Mouse (Mus musculus) MEL (cell line): ENCODE data around the gene Prss34. TPM values are rescaled to one million over a fixed set of nuclear protein-coding genes. Genes with fewer than 3 reads are reported as not detected.

ENCODE experiments used
- DNase-seq: peaks from one replicate; pipeline ENCODE4 v3.0.0; 2011; ENCODE audit warnings: low read depth, low spot score
- H3K27ac ChIP-seq: 2 replicates; pipeline ENCODE4 v1.5.1; 2012; ENCODE audit warnings: low read depth, mild to moderate bottlenecking, control low read depth, low read length, moderate library complexity; ENCODE audit not compliant: control insufficient read depth
- H3K27me3 ChIP-seq, 2 experiments: fragments of 150-350 bp in 1 of 2; sonication (generic) in 1 of 2; 2 replicates each; pipeline ENCODE4 v1.6.1; 2012; ENCODE audit warnings: low read length in 2 of 2, mild to moderate bottlenecking in 2 of 2, improper control_type of control experiment in 1 of 2, moderate library complexity in 1 of 2; ENCODE audit not compliant: insufficient read depth in 2 of 2, control insufficient read depth in 1 of 2
- H3K36me3 ChIP-seq, 2 experiments: 2 replicates each; pipeline ENCODE4 v1.6.1; 2012 to 2014; ENCODE audit warnings: low read length in 2 of 2, improper control_type of control experiment in 1 of 2, inconsistent platforms in 1 of 2, mild to moderate bottlenecking in 1 of 2; ENCODE audit not compliant: insufficient read depth in 2 of 2, control insufficient read depth in 1 of 2
- H3K4me1 ChIP-seq, 2 experiments: fragments of 150-350 bp in 1 of 2; sonication (generic) in 1 of 2; 2 replicates each; pipeline ENCODE4 v1.6.1; 2012; ENCODE audit warnings: low read length in 2 of 2, improper control_type of control experiment in 1 of 2, mild to moderate bottlenecking in 1 of 2; ENCODE audit not compliant: insufficient read depth in 2 of 2, control insufficient read depth in 1 of 2
- H3K4me3 ChIP-seq, 2 experiments: fragments of 150-350 bp in 1 of 2; sonication (generic) in 1 of 2; 2 replicates each; pipeline ENCODE4 v1.5.1; 2012; ENCODE audit warnings: low read depth in 2 of 2, low read length in 2 of 2, mild to moderate bottlenecking in 2 of 2, moderate library complexity in 2 of 2, control low read depth in 1 of 2, improper control_type of control experiment in 1 of 2; ENCODE audit not compliant: control insufficient read depth in 1 of 2, insufficient read depth in 1 of 2
- H3K79me2 ChIP-seq: 2 replicates; pipeline ENCODE4 v1.6.1; 2012; ENCODE audit warnings: mild to moderate bottlenecking, low read length, moderate library complexity; ENCODE audit not compliant: control insufficient read depth, poor library complexity, insufficient read depth
- H3K9ac ChIP-seq: 2 replicates; pipeline ENCODE4 v1.6.1; 2012; ENCODE audit warnings: low read depth, mild to moderate bottlenecking, control low read depth, low read length, moderate library complexity; ENCODE audit not compliant: control insufficient read depth, poor library complexity, severe bottlenecking
- H3K9me3 ChIP-seq: fragments of 150-350 bp; sonication (generic); replicated peaks from 2 replicates; pipeline ENCODE4 v1.6.1; 2012; ENCODE audit warnings: mild to moderate bottlenecking, low read length, improper control_type of control experiment, moderate library complexity; ENCODE audit not compliant: insufficient read depth
- CHD1 ChIP-seq: IDR thresholded peaks from 2 replicates; pipeline ENCODE4 v1.6.1; 2012; ENCODE audit warnings: low read depth, mild to moderate bottlenecking, inconsistent platforms, low read length, improper control_type of control experiment
- CHD2 ChIP-seq: IDR thresholded peaks from 2 replicates; pipeline ENCODE4 v1.6.1; 2011; ENCODE audit warnings: low read length, improper control_type of control experiment
- CTCF ChIP-seq, 3 experiments: IDR thresholded peaks in 2 of 3; conservative IDR thresholded peaks in 1 of 3; 2 replicates each; pipeline ENCODE4 v1.5.1; 2011 to 2012; ENCODE audit warnings: low read length in 3 of 3, low read depth in 2 of 3, mild to moderate bottlenecking in 2 of 3, improper control_type of control experiment in 1 of 3, inconsistent platforms in 1 of 3, mixed read lengths in 1 of 3, moderate library complexity in 1 of 3; ENCODE audit not compliant: control insufficient read depth in 1 of 3, insufficient read depth in 1 of 3, poor library complexity in 1 of 3, severe bottlenecking in 1 of 3
- EP300 ChIP-seq, 2 experiments: IDR thresholded peaks; 2 replicates each; pipeline ENCODE4 v1.6.1; 2011; ENCODE audit warnings: improper control_type of control experiment in 2 of 2, low read length in 2 of 2, low read depth in 1 of 2, mild to moderate bottlenecking in 1 of 2
- ETS1 ChIP-seq: IDR thresholded peaks from 2 replicates; pipeline ENCODE4 v1.6.1; 2012; ENCODE audit warnings: low read depth, mild to moderate bottlenecking, inconsistent platforms, low read length, improper control_type of control experiment, moderate library complexity
- GABPA ChIP-seq: IDR thresholded peaks from 2 replicates; pipeline ENCODE4 v1.6.1; 2012; ENCODE audit warnings: low read depth, mild to moderate bottlenecking, inconsistent platforms, low read length, improper control_type of control experiment, moderate library complexity
- HCFC1 ChIP-seq: IDR thresholded peaks from 2 replicates; pipeline ENCODE4 v1.6.1; 2012; ENCODE audit warnings: low read depth, mild to moderate bottlenecking, inconsistent platforms, low read length, improper control_type of control experiment, moderate library complexity
- JUND ChIP-seq: IDR thresholded peaks from 2 replicates; pipeline ENCODE4 v1.6.1; 2011; ENCODE audit warnings: low read depth, mild to moderate bottlenecking, improper control_type of control experiment, low read length
- KAT2A ChIP-seq: conservative IDR thresholded peaks from 2 replicates; pipeline ENCODE4 v1.6.1; 2012; ENCODE audit warnings: low read depth, low read length, improper control_type of control experiment, inconsistent platforms
- MAFK ChIP-seq: IDR thresholded peaks from 2 replicates; pipeline ENCODE4 v1.6.1; 2011; ENCODE audit warnings: low read depth, mild to moderate bottlenecking, low read length, improper control_type of control experiment, borderline replicate concordance
- MEF2A ChIP-seq: IDR thresholded peaks from 2 replicates; pipeline ENCODE4 v1.6.1; 2014; ENCODE audit warnings: low read depth, mild to moderate bottlenecking, inconsistent platforms, low read length, improper control_type of control experiment; ENCODE audit not compliant: poor library complexity, insufficient replicate concordance, severe bottlenecking; ENCODE audit errors: extremely low read depth
- MYB ChIP-seq: IDR thresholded peaks from 2 replicates; pipeline ENCODE4 v1.6.1; 2011; ENCODE audit warnings: mild to moderate bottlenecking, low read depth, low read length, improper control_type of control experiment
- MYC ChIP-seq: IDR thresholded peaks from 2 replicates; pipeline ENCODE4 v1.6.1; 2011; ENCODE audit warnings: low read depth, mild to moderate bottlenecking, low read length, improper control_type of control experiment, moderate library complexity
- NRF1 ChIP-seq: IDR thresholded peaks from 2 replicates; pipeline ENCODE4 v1.6.1; 2014; ENCODE audit warnings: low read depth, mild to moderate bottlenecking, inconsistent platforms, low read length, improper control_type of control experiment, moderate library complexity; ENCODE audit not compliant: poor library complexity, insufficient read depth, severe bottlenecking
- POLR2AphosphoS2 ChIP-seq: IDR thresholded peaks from 2 replicates; pipeline ENCODE4 v1.6.1; 2011; ENCODE audit warnings: low read length, improper control_type of control experiment
- POLR2AphosphoS5 ChIP-seq: IDR thresholded peaks from 2 replicates; pipeline ENCODE4 v1.6.1; 2012; ENCODE audit warnings: low read depth, borderline replicate concordance, mild to moderate bottlenecking, inconsistent platforms, low read length, moderate library complexity, mixed read lengths
- RAD21 ChIP-seq: IDR thresholded peaks from 2 replicates; pipeline ENCODE4 v1.6.1; 2011; ENCODE audit warnings: mild to moderate bottlenecking, low read depth, low read length, improper control_type of control experiment
- RCOR1 ChIP-seq: IDR thresholded peaks from 2 replicates; pipeline ENCODE4 v1.6.1; 2012; ENCODE audit warnings: low read depth, mild to moderate bottlenecking, inconsistent platforms, low read length, improper control_type of control experiment
- SIN3A ChIP-seq: IDR thresholded peaks from 2 replicates; pipeline ENCODE4 v1.6.1; 2012; ENCODE audit warnings: low read length, improper control_type of control experiment, inconsistent platforms
- SMC3 ChIP-seq: IDR thresholded peaks from 2 replicates; pipeline ENCODE4 v1.6.1; 2011; ENCODE audit warnings: low read depth, low read length, improper control_type of control experiment
- TAL1 ChIP-seq: IDR thresholded peaks from 2 replicates; pipeline ENCODE4 v1.6.1; 2012; ENCODE audit warnings: mild to moderate bottlenecking, inconsistent platforms, low read length, moderate library complexity, mixed read lengths
- TBP ChIP-seq: IDR thresholded peaks from 2 replicates; pipeline ENCODE4 v1.8.0; 2011; ENCODE audit warnings: low read depth, low read length, improper control_type of control experiment
- TCF12 ChIP-seq: IDR thresholded peaks from 2 replicates; pipeline ENCODE4 v1.6.1; 2014; ENCODE audit warnings: low read depth, mild to moderate bottlenecking, inconsistent platforms, low read length, improper control_type of control experiment, moderate library complexity
- USF1 ChIP-seq: IDR thresholded peaks from 2 replicates; pipeline ENCODE4 v1.6.1; 2014; ENCODE audit warnings: low read depth, mild to moderate bottlenecking, inconsistent platforms, low read length, improper control_type of control experiment, moderate library complexity
- ZNF384 ChIP-seq: IDR thresholded peaks from 2 replicates; pipeline ENCODE4 v1.6.1; 2012; ENCODE audit warnings: low read depth, mild to moderate bottlenecking, inconsistent platforms, low read length, improper control_type of control experiment
- polyA plus RNA-seq, 2 experiments: library from polyadenylated mRNA; stranded (reverse) in 1 of 2; unstranded in 1 of 2; fragments of >175 nt in 1 of 2; fragments of >200 nt in 1 of 2; gene quantifications; 2 replicates each; pipeline versions ENCODE4 v1.2.1 to v1.2.4; 2012; ENCODE audit warnings: low replicate concordance in 2 of 2, low read depth in 1 of 2; ENCODE audit not compliant: insufficient read length in 2 of 2, insufficient read depth in 1 of 2, missing spikeins in 1 of 2
- total RNA-seq: library from RNA; depleted of rRNA; stranded (reverse); fragments of 300-350 nt; gene quantifications from 2 replicates; pipeline ENCODE4 v1.2.3, GENCODE M21; 2012

Prss34 gene
- total and polyA plus RNA-seq, 3 experiments = not detected

DNA sequence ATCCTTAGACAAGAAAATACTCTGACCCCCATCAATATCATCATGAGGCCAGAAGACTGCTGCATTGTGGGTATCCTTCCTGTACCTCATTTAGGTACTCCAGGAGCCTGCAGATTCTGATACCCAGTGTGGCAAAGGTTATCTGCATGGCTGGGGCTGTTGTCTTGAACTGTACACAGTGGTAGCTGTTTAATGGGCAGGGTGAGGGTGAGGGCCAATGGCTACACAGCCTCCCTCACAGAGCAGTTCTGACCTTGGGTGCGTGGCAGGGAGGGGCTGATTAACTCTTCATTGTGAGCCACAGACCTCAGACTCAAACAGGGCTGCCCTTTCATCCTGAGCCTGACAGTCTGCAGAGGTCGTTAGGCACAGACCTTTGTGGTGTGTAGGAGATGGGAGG is 24.7 kb downstream of the Prss34 start:
- Histone ChIP-seq H3K4me1 (no peaks in the 10 kb centered on the region), H3K4me3 (no peak overlapping the region), H3K9me3 (no peaks in the 10 kb centered on the region), H3K9ac (no peak overlapping the region), H3K36me3 (no peaks in the 10 kb centered on the region), H3K27me3 (peaks cover 1 to 3% of the 10 kb centered on the region in 2 experiments; a peak in 3 of 4 replicates), H3K79me2 (no peaks in the 10 kb centered on the region), H3K27ac (no peak overlapping the region)
- TF ChIP-seq TBP (no peak), ETS1 (no peak), CHD2 (no peak), SIN3A (no peak)
- DNase-seq = no peak

- Histone ChIP-seq H3K9ac (no peak overlapping the region), H3K79me2 (no peaks in the 10 kb centered on the region), H3K36me3 (no peaks in the 10 kb centered on the region), H3K9me3 (no peaks in the 10 kb centered on the region), H3K4me3 (no peak overlapping the region), H3K27me3 (peaks cover 5 to 14% of the 10 kb centered on the region in 2 experiments), H3K4me1 (no peaks in the 10 kb centered on the region), H3K27ac (no peak overlapping the region)
- TF ChIP-seq CHD2 (no peak), MYB (no peak), USF1 (no peak), CTCF (IDR thresholded peaks at IDR 0.05 in 2 of 3, conservative IDR thresholded peaks at IDR 0.05 in 1 of 3; ENCODE audit: control insufficient read depth in 1 of 3, insufficient read depth in 1 of 3, low read depth in 2 of 3, low read length in 3 of 3, poor library complexity in 1 of 3, severe bottlenecking in 1 of 3) (no peak), TAL1 (no peak), MEF2A (no peak), EP300 (IDR thresholded peaks at IDR 0.05; ENCODE audit: low read depth in 1 of 2, low read length in 2 of 2) (no peak), JUND (no peak), HCFC1 (no peak), NRF1 (no peak), RCOR1 (no peak)
- no peak for DNase-seq
Measured at GRCm38 (mm10) chr17:25332321-25332720, 34.1 kb downstream of the Prss34 start.

DNA sequence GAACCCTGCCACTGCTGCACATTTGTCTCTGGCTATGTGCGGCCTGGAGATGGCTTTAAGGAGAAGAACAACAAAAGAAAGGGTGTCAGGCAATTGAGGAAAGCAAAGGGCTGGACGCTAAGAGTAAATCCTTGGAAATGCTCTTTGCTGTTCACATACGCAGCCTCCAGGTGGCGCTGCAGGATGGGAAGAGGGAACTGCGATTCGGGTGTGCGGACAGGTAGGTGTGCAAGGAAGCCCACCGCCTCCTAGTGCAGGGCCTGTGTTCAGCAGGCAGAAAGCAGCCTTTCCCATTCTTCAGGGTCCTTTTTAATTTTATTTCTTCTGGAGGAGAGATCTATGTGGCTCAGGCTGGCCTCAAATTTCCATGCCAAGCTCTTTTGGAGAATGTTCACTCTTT is 35.7 kb downstream of the Prss34 start:
- H3K4me1 ChIP-seq = no peaks in the 10 kb centered on the region
- TF ChIP-seq SMC3 (peak; percentile 80), KAT2A (no peak), TCF12 (no peak), ZNF384 (no peak), ETS1 (no peak), HCFC1 (no peak), CHD1 (no peak), POLR2AphosphoS2 (no peak), MAFK (no peak), POLR2AphosphoS5 (no peak), SIN3A (no peak), RAD21 (peak; percentile 81), CHD2 (no peak), GABPA (no peak), NRF1 (no peak), USF1 (no peak), MYC (no peak), CTCF (IDR thresholded peaks at IDR 0.05 in 2 of 3, conservative IDR thresholded peaks at IDR 0.05 in 1 of 3; ENCODE audit: control insufficient read depth in 1 of 3, insufficient read depth in 1 of 3, low read depth in 2 of 3, low read length in 3 of 3, poor library complexity in 1 of 3, severe bottlenecking in 1 of 3) (peak; percentile 91 to 97 (median 95)), TBP (no peak), EP300 (IDR thresholded peaks at IDR 0.05; ENCODE audit: low read depth in 1 of 2, low read length in 2 of 2) (no peak)

More for the DNA sequence above, 35.7 kb downstream of the Prss34 start:
- Histone ChIP-seq H3K27me3 (peaks cover 8 to 13% of the 10 kb centered on the region in 2 experiments), H3K79me2 (no peaks in the 10 kb centered on the region), H3K27ac (no peak overlapping the region), H3K4me3 (no peak overlapping the region), H3K9me3 (no peaks in the 10 kb centered on the region), H3K36me3 (no peaks in the 10 kb centered on the region), H3K9ac (no peak overlapping the region)
- DNase-seq = peak; percentile 66
